Mouse (Mus musculus) lung, embryonic 16.5 days (tissue): Measurements from ENCODE around the gene Tnfsf10. TPM values are rescaled to one million over a fixed set of nuclear protein-coding genes. Genes with fewer than 3 reads are reported as not detected.

Experiments
- ATAC-seq: fragments of 200-750 bp; cut with Nextera tagmentation; 2 replicates; pipeline ENCODE4 v1.8.0; 2017; ENCODE audit warnings: low read depth, mild to moderate bottlenecking, moderate library complexity
- H3K27ac ChIP-seq: fragments of 300-500 bp; sonication (generic); 2 replicates; pipeline ENCODE4 v1.5.1; 2014; ENCODE audit warnings: mild to moderate bottlenecking, control low read depth, low read length
- H3K27me3 ChIP-seq: fragments of 300-500 bp; sonication (generic); 2 replicates; pipeline ENCODE4 v1.6.1; 2014; ENCODE audit warnings: low read depth, low read length, mixed read lengths; ENCODE audit not compliant: control insufficient read depth, insufficient read depth
- H3K36me3 ChIP-seq: fragments of 300-500 bp; sonication (generic); 2 replicates; pipeline ENCODE4 v1.6.1; 2014; ENCODE audit warnings: low read length; ENCODE audit not compliant: control insufficient read depth, insufficient read depth
- H3K4me1 ChIP-seq: fragments of 300-500 bp; sonication (generic); replicated peaks from 2 replicates; pipeline ENCODE4 v1.6.1; 2014; ENCODE audit warnings: low read length, mixed read lengths; ENCODE audit not compliant: control insufficient read depth, insufficient read depth
- H3K4me2 ChIP-seq: fragments of 300-500 bp; sonication (generic); 2 replicates; pipeline ENCODE4 v1.6.1; 2014; ENCODE audit warnings: low read depth, low read length, control low read depth
- H3K4me3 ChIP-seq: fragments of 300-500 bp; sonication (generic); 2 replicates; pipeline ENCODE4 v1.5.1; 2014; ENCODE audit warnings: mild to moderate bottlenecking, low read length, control low read depth
- H3K9ac ChIP-seq: fragments of 300-500 bp; sonication (generic); 2 replicates; pipeline ENCODE4 v1.6.1; 2014; ENCODE audit warnings: low read length, control low read depth
- H3K9me3 ChIP-seq: fragments of 300-500 bp; sonication (generic); 2 replicates; pipeline ENCODE4 v1.6.1; 2016; ENCODE audit warnings: low read length; ENCODE audit not compliant: control insufficient read depth
- WGBS: fragments of 180-500 bp; shearing (Covaris S2); extraction: QIAGEN DNeasy Blood & Tissue Kit; methylation state at CpG from one replicate; pipeline ENCODE4 v1.1.7; 2014; 5-methylcytosine and 5-hydroxymethylcytosine counted together
- polyA plus RNA-seq: library from polyadenylated mRNA; unstranded; fragments of >200 nt; fragmentation: Nextera tagmentation; extraction: Ambion mirVana; gene quantifications from 2 replicates; pipeline ENCODE4 v1.2.1, GENCODE M21; 2015

Tnfsf10 gene
- polyA plus RNA-seq, 1 experiment from 2014 or later = 3.6 TPM

DNA sequence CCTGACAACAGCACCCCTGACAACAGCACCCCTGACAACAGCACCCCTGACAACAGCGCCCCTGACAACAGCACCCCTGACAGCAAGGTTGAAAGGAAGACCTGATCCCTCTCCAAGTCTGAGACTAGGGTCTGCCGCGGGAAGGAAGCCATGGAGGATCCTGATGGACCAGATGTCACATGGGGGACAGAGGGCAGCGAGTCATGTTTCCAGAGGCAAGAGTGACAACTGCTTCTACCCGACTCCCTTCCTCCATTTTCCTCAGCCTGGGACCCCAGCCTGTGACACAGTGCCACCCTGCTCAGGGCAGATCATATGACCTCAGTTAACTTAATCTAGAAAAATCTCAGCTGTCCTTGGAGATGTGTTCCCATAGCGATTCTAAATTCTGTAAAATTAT is 25.6 kb downstream of the Tnfsf10 start:
- H3K4me2 ChIP-seq = no peak overlapping the region
- H3K27ac ChIP-seq = no peak overlapping the region
- no peak overlapping the region for H3K4me3 ChIP-seq
- H3K36me3 ChIP-seq = no peaks in the 10 kb centered on the region
- no peak for ATAC-seq
- no peaks in the 10 kb centered on the region for H3K4me1 ChIP-seq
- no peaks in the 10 kb centered on the region for H3K27me3 ChIP-seq
- no peaks in the 10 kb centered on the region for H3K9me3 ChIP-seq
- no peak overlapping the region for H3K9ac ChIP-seq
- 65% methylated on average over 6 of the region's 6 CpGs for WGBS

DNA sequence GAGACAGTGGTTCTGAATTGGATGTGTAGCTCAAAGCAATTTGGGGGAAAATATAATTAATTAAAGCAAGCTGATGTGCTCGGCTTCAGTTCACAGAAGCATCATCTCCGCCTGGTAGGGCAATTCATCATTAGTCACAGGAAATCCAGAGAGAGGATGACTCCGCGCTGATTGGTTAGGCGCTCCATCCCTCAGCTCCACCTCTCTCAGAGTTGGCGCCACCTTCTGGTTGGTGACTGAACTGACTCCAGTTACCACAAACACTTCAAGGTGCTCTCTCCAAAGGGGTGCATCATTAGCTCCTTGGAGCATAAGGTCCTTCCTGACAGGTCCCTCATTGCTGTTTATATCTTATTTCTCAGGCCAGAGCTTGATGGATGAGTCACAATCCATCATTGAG is 28.7 kb downstream of the Tnfsf10 start:
- Histone ChIP-seq H3K27me3 (no peaks in the 10 kb centered on the region), H3K27ac (no peak overlapping the region), H3K4me3 (no peak overlapping the region), H3K4me2 (no peak overlapping the region), H3K9ac (no peak overlapping the region), H3K9me3 (no peaks in the 10 kb centered on the region), H3K4me1 (no peaks in the 10 kb centered on the region; the same call in 1 of the 2 replicates), H3K36me3 (no peaks in the 10 kb centered on the region)
- 49% methylated on average over 6 of the region's 6 CpGs for WGBS
- ATAC-seq = no peak

DNA sequence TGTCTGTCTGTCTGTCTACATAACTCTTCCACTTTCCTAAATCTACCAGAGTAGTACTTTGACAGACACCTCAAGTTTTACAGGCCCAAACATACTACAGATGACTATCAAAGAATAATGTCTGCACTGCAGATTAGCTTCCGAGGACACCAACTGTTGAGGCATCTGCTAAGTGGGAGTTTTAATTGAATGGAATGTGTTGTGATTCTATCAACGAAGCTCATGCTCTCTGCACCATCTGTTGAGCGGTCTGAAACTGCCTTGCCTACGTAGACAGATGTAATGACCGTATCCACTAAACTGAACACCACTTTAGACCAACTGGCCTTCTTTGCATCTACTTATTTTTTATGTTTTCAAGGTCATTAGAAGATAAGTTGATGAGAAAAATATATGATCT is 31.6 kb downstream of the Tnfsf10 start:
- no peaks in the 10 kb centered on the region for H3K36me3 ChIP-seq
- H3K4me3 ChIP-seq = no peak overlapping the region
- no peak for ATAC-seq
- H3K9ac ChIP-seq = no peak overlapping the region
- H3K27ac ChIP-seq = no peak overlapping the region
- H3K9me3 ChIP-seq = no peaks in the 10 kb centered on the region
- H3K4me1 ChIP-seq = peaks cover 3% of the 10 kb centered on the region; the same call in 1 of the 2 replicates
- 76% methylated on average over 5 of the region's 5 CpGs for WGBS
- H3K27me3 ChIP-seq = no peaks in the 10 kb centered on the region
- no peak overlapping the region for H3K4me2 ChIP-seq

DNA sequence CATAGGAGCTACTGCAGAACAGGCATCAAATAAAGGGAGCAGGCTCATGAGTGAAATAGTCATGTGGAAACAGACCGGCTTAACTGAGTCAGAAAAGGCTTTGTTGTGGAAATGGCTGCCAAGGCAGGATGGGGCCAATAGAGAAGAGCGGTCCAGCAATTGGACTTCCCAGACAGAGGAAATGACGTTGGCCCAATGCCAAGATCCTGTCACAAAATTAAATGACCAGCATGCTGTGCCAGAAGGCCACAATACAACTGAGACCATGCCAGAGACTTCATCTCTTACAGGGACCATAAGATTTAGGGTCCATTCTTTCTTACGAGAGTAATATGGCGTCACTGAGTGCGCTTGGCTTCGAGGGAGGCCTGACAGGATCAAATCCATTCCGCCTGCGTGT is 34.3 kb downstream of the Tnfsf10 start:
- Histone ChIP-seq H3K36me3 (no peaks in the 10 kb centered on the region), H3K9ac (no peak overlapping the region), H3K4me1 (peaks cover 3% of the 10 kb centered on the region; the same call in 1 of the 2 replicates), H3K27me3 (no peaks in the 10 kb centered on the region), H3K27ac (no peak overlapping the region; the same call in 1 of the 2 replicates), H3K9me3 (no peaks in the 10 kb centered on the region), H3K4me2 (no peak overlapping the region), H3K4me3 (no peak overlapping the region)
- 37% methylated on average over 9 of the region's 9 CpGs for WGBS
- peak; percentile 93 for ATAC-seq

DNA sequence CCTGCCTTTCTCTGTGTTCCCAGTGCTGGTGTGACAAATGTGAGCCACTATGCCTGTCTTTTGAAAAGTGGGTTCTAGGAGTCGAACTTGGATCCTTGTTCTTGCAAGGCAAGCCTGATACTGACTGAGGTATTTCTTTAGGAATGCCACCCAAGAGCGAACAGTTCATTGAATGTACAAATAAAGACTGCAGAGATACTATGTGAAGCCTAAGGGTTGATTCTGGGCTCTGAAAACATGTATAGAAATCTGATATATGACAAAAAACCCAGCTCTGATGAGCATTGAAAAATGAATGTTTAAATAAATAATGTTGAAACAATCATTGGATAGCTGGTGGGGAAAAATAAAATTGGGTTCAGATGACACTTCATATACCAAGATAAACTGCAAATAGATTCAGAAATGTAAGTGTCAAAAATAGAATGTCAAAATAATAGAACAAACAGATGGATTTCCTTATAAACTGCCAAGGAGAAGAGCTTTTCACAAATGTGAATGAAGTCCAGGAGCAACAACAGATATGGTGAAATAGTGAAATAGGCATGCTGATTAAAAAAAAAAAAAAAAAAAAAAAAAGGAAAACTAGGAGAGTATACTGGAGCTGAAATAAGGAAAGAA is 42.4 kb downstream of the Tnfsf10 start:
- no peak overlapping the region for H3K4me3 ChIP-seq
- H3K9ac ChIP-seq = no peak overlapping the region
- peak; percentile 81 for ATAC-seq
- no peaks in the 10 kb centered on the region for H3K36me3 ChIP-seq
- H3K4me2 ChIP-seq = no peak overlapping the region
- no peaks in the 10 kb centered on the region for H3K4me1 ChIP-seq
- WGBS = 57% methylated on average over 2 of the region's 2 CpGs
- H3K9me3 ChIP-seq = no peaks in the 10 kb centered on the region
- peak overlapping the region; percentile 55 for H3K27ac ChIP-seq
- H3K27me3 ChIP-seq = no peaks in the 10 kb centered on the region

DNA sequence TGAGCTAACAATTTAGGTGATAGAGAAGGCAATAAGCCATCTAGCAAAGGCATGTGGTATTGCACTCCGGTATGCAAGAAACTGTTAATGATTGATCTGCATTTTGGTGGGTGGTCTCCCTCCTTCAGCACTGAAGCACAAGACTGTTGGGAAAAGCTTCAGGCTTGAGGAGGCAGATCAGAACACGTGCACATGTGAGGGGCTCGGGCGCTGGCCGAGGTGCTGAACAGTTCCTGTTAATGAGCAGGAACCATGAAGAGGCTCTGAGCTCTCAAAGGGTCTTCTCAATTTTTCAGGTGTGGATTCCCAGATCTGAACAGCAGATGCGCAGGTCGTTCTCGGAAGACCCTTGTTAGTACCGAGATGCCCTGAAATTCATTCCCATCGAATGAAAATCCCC is 53.3 kb downstream of the Tnfsf10 start:
- H3K27ac ChIP-seq = no peak overlapping the region
- no peak overlapping the region for H3K9ac ChIP-seq
- ATAC-seq = no peak
- 5% methylated on average over 10 of the region's 10 CpGs for WGBS
- no peak overlapping the region for H3K4me2 ChIP-seq
- H3K36me3 ChIP-seq = no peaks in the 10 kb centered on the region
- H3K27me3 ChIP-seq = peaks cover 43% of the 10 kb centered on the region
- no peaks in the 10 kb centered on the region for H3K9me3 ChIP-seq
- no peak overlapping the region for H3K4me3 ChIP-seq
- no peaks in the 10 kb centered on the region for H3K4me1 ChIP-seq

DNA sequence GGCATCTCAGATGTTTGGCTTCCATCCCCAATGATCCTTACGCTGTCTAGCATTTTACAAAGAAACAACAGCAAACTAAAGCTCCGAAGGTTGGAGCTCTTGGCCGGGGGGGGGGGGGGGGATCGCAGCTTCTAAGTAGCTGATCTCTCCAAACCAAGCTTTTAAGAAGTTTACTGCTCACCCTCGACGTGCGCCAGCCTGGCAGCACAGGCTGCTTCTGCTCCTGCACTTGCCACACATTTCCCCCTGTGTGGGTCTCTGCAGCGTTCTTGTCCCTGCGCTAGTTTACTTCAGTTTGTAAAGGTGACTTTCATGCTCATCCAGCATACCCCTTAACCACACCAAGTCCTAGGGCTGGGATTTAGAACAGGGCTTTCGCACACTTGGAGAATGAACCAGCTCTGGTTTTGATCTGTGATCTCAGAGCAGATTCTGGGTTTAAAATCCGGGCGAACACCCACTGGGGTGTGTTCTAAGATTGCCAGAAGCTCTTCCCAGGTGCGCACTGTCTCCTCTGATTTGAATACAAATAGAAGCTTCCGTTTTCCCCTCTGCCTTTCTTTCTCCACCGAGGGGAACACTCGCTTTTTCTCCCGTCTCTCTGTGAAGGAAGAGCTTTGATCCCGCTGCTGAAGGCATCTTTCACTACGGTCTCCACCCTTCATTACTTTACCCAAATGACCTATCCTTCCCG is 53.9 kb downstream of the Tnfsf10 start:
- WGBS = 5% methylated on average over 20 of the region's 20 CpGs
- Histone ChIP-seq H3K9me3 (no peaks in the 10 kb centered on the region), H3K9ac (no peak overlapping the region), H3K27ac (no peak overlapping the region), H3K4me3 (no peak overlapping the region), H3K4me1 (no peaks in the 10 kb centered on the region), H3K27me3 (peaks cover 43% of the 10 kb centered on the region), H3K36me3 (no peaks in the 10 kb centered on the region), H3K4me2 (no peak overlapping the region)
- ATAC-seq = no peak

DNA sequence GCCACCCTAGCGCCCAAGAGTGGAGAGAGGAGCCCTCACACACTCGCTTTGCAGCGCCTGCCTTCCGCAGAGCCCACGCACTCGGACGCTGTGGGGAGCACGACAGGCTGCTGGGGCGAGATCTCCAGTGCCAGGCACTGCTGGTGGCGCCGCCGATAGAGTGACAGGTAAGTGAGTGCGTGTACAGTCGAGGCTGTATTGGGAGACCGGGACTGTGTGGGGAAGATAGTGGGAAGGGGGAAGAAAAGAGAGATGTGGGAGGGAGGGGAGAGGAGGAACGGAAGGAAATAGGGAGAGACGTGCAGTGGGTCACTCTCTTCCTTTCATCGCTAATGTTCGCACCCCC is 54.4 kb downstream of the Tnfsf10 start, which contains the start of gene Ghsr:
Gene Ghsr, plus strand, starts transcription at position 76 of the 346 bp plus-strand sequence.
- Histone ChIP-seq H3K4me3 (no peak within 1 kb of the TSS), H3K4me1 (no peaks in the 10 kb centered on the region), H3K36me3 (no peaks in the 10 kb centered on the region), H3K4me2 (peak within 1 kb of the TSS; percentile 2), H3K9me3 (no peaks in the 10 kb centered on the region), H3K27me3 (peaks cover 43% of the 10 kb centered on the region), H3K27ac (no peak within 1 kb of the TSS), H3K9ac (no peak within 1 kb of the TSS)
- 1% methylated on average over 19 of the region's 19 CpGs for WGBS
- no peak for ATAC-seq

DNA sequence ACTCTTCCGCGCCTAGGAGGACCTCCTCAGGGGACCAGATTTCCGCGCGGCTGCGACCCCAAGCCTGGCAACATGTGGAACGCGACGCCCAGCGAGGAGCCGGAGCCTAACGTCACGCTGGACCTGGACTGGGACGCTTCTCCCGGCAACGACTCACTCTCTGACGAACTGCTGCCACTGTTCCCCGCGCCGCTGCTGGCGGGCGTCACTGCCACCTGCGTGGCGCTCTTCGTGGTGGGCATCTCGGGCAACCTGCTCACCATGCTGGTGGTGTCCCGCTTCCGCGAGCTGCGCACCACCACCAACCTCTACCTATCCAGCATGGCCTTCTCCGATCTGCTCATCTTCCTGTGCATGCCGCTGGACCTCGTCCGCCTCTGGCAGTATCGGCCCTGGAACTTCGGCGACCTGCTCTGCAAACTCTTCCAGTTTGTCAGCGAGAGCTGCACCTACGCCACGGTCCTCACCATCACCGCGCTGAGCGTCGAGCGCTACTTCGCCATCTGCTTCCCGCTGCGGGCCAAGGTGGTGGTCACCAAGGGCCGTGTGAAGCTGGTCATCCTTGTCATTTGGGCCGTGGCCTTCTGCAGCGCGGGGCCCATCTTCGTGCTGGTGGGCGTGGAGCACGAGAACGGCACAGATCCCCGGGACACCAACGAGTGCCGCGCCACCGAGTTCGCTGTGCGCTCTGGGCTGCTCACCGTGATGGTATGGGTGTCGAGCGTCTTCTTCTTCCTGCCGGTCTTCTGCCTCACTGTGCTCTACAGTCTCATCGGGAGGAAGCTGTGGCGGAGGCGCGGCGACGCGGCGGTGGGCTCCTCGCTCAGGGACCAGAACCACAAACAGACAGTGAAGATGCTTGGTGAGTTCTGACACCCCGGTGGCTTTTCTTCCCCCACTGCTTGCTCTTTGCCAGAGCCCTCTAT is 55.2 kb downstream of the Tnfsf10 start:
- H3K9me3 ChIP-seq = no peaks in the 10 kb centered on the region
- H3K27ac ChIP-seq = no peak overlapping the region
- peak overlapping the region; percentile 2 for H3K4me2 ChIP-seq
- no peak for ATAC-seq
- H3K9ac ChIP-seq = no peak overlapping the region
- WGBS = 2% methylated on average over 76 of the region's 77 CpGs
- peaks cover 43% of the 10 kb centered on the region for H3K27me3 ChIP-seq
- no peak overlapping the region for H3K4me3 ChIP-seq
- H3K36me3 ChIP-seq = no peaks in the 10 kb centered on the region
- no peaks in the 10 kb centered on the region for H3K4me1 ChIP-seq
